Mouse (Mus musculus) lung, postnatal 0 days (tissue): ENCODE data around the gene Smg5.
A peak's percentile ranks its signal among the peaks of the same experiment; 100 is the strongest.

Experiments used
- CTCF ChIP-seq: IDR thresholded peaks from 2 replicates; pipeline ENCODE4 v1.5.1; 2016; ENCODE audit warnings: antibody characterized with exemption, mild to moderate bottlenecking
- EP300 ChIP-seq: IDR thresholded peaks from 2 replicates; pipeline ENCODE4 v1.6.1; 2016; ENCODE audit warnings: antibody characterized with exemption, mild to moderate bottlenecking, control low read depth

- TF ChIP-seq CTCF (peak; percentile 46), EP300 (no peak)
Measured at GRCm38 (mm10) chr3:88296561-88297318, 39.3 kb upstream of the Smg5 start, which contains the start of the genes Tsacc and Cct3.
